Mouse (Mus musculus): ENCODE measurements at regions not wholly inside any gene's neighbourhood (a gene's known extent, or its start where the extent isn't known, plus 50 kb on each side); places are given as distances from the start of the nearest gene placed in this dataset.
"Not testable (repeated sequence)": the region's sequence is repeated elsewhere in the genome, so short reads cannot be mapped to it uniquely, and the experiment has no call there.

- no peak for DNase-seq (ENCODE audit: inconsistent age in 2 of 2, low spot score in 1 of 2)
These were observed 350.9 kb upstream of the Cdh5 start for GRCm38 (mm10) chr8:103750278-103751097.

GRCm38 (mm10) chr8:103751161-103751560, 350.3 kb upstream of the Cdh5 start:
- no peak for DNase-seq (ENCODE audit: inconsistent age in 2 of 2, low spot score in 1 of 2)

GRCm38 (mm10) chr8:103763821-103764220, 337.6 kb upstream of the Cdh5 start:
- DNase-seq (ENCODE audit: inconsistent age in 2 of 2, low spot score in 1 of 2) = peak in 1 of 2 experiments; percentile 67

GRCm38 (mm10) chr8:103779658-103780057, 321.8 kb upstream of the Cdh5 start:
- DNase-seq (ENCODE audit: inconsistent age in 2 of 2, low spot score in 1 of 2) = no peak

GRCm38 (mm10) chr8:103788308-103788707, 313.1 kb upstream of the Cdh5 start:
- DNase-seq (ENCODE audit: inconsistent age in 2 of 2, low spot score in 1 of 2) = no peak

GRCm38 (mm10) chr8:103793331-103793730, 308.1 kb upstream of the Cdh5 start:
- no peak for DNase-seq (ENCODE audit: inconsistent age in 2 of 2, low spot score in 1 of 2)

GRCm38 (mm10) chr8:103798630-103799029, 302.8 kb upstream of the Cdh5 start:
- DNase-seq (ENCODE audit: inconsistent age in 2 of 2, low spot score in 1 of 2) = not testable (repeated sequence)

GRCm38 (mm10) chr8:103808171-103808570, 293.3 kb upstream of the Cdh5 start:
- peak; percentile 10 to 45 for DNase-seq (ENCODE audit: inconsistent age in 2 of 2, low spot score in 1 of 2)

- peak; percentile 14 to 27 for DNase-seq (ENCODE audit: inconsistent age in 2 of 2, low spot score in 1 of 2)
These were observed 292.8 kb upstream of the Cdh5 start for GRCm38 (mm10) chr8:103808580-103808979.

GRCm38 (mm10) chr8:103809140-103809539, 292.3 kb upstream of the Cdh5 start:
- DNase-seq (ENCODE audit: inconsistent age in 2 of 2, low spot score in 1 of 2) = no peak

GRCm38 (mm10) chr8:103813954-103814591, 287.4 kb upstream of the Cdh5 start:
- DNase-seq (ENCODE audit: inconsistent age in 2 of 2, low spot score in 1 of 2) = no peak

- DNase-seq (ENCODE audit: inconsistent age in 2 of 2, low spot score in 1 of 2) = no peak
These were observed 285.1 kb upstream of the Cdh5 start for GRCm38 (mm10) chr8:103816101-103816894.

GRCm38 (mm10) chr8:103823541-103823940, 277.9 kb upstream of the Cdh5 start:
- no peak for DNase-seq (ENCODE audit: inconsistent age in 2 of 2, low spot score in 1 of 2)

- DNase-seq (ENCODE audit: inconsistent age in 2 of 2, low spot score in 1 of 2) = no peak
These were observed 276.7 kb upstream of the Cdh5 start for GRCm38 (mm10) chr8:103824747-103825146.

- DNase-seq (ENCODE audit: inconsistent age in 2 of 2, low spot score in 1 of 2) = peak in 1 of 2 experiments; percentile 29
These were observed 276.1 kb upstream of the Cdh5 start for GRCm38 (mm10) chr8:103825289-103825688.

GRCm38 (mm10) chr8:103830416-103830815, 271.0 kb upstream of the Cdh5 start:
- peak in 1 of 2 experiments; percentile 57 for DNase-seq (ENCODE audit: inconsistent age in 2 of 2, low spot score in 1 of 2)

- no peak for DNase-seq (ENCODE audit: inconsistent age in 2 of 2, low spot score in 1 of 2)
These were observed 261.4 kb upstream of the Cdh5 start for GRCm38 (mm10) chr8:103839990-103840389.

- DNase-seq (ENCODE audit: inconsistent age in 2 of 2, low spot score in 1 of 2) = no peak
These were observed 255.5 kb upstream of the Cdh5 start for GRCm38 (mm10) chr8:103845964-103846363.

- no peak for DNase-seq (ENCODE audit: inconsistent age in 2 of 2, low spot score in 1 of 2)
These were observed 254.9 kb upstream of the Cdh5 start for GRCm38 (mm10) chr8:103846382-103846976.

GRCm38 (mm10) chr8:103849785-103850184, 251.6 kb upstream of the Cdh5 start:
- no peak for DNase-seq (ENCODE audit: inconsistent age in 2 of 2, low spot score in 1 of 2)

- peak in 1 of 2 experiments; percentile 30 for DNase-seq (ENCODE audit: inconsistent age in 2 of 2, low spot score in 1 of 2)
These were observed 250.1 kb upstream of the Cdh5 start for GRCm38 (mm10) chr8:103851286-103851685.

All from adrenal gland, adult (tissue).